Mouse (Mus musculus) gonadal fat pad, adult 2 months (tissue): ENCODE measurements around the gene Actr10. TPM values are rescaled to one million over a fixed set of nuclear protein-coding genes. Genes with fewer than 3 reads are reported as not detected.
A peak's percentile ranks its signal among the peaks of the same experiment; 100 is the strongest.

Experiments used
- DNase-seq: peaks from one replicate; pipeline ENCODE4 v3.0.0-alpha.2; 2012; ENCODE audit warnings: low read depth
- polyA plus RNA-seq: library from polyadenylated mRNA; depleted of rRNA; stranded (reverse); fragments of >200 nt; gene quantifications from 2 replicates; pipeline ENCODE4 v1.2.3, GENCODE M21; 2012; rRNA removed

The Actr10 gene
- polyA plus RNA-seq, result 40.0 and 40.4 TPM in 2 replicates

- DNase-seq, result no peak
Observed at GRCm38 (mm10) chr12:70937571-70938384, at the start of gene Actr10. Actr10 (plus strand) TSS chr12:70937857.

- no peak for DNase-seq
Observed at GRCm38 (mm10) chr12:70890405-70890804, 47.3 kb upstream of the Actr10 start.

- no peak for DNase-seq
Observed at GRCm38 (mm10) chr12:70890874-70891470, 46.7 kb upstream of the Actr10 start.

- no peak for DNase-seq
Observed at GRCm38 (mm10) chr12:70895275-70895674, 42.4 kb upstream of the Actr10 start.

- DNase-seq, result no peak
Observed at GRCm38 (mm10) chr12:70896068-70896467, 41.6 kb upstream of the Actr10 start.

- no peak for DNase-seq
Observed at GRCm38 (mm10) chr12:70897434-70897833, 40.2 kb upstream of the Actr10 start.

GRCm38 (mm10) chr12:70898450-70898849 is 39.2 kb upstream of the Actr10 start:
- DNase-seq, result no peak

- no peak for DNase-seq
Observed at GRCm38 (mm10) chr12:70904471-70904870, 33.2 kb upstream of the Actr10 start.

- peak; percentile 58 for DNase-seq
Observed at GRCm38 (mm10) chr12:70906867-70907266, 30.8 kb upstream of the Actr10 start.

- DNase-seq, result no peak
Observed at GRCm38 (mm10) chr12:70907651-70908050, 30.0 kb upstream of the Actr10 start.

GRCm38 (mm10) chr12:70908076-70908475 is 29.6 kb upstream of the Actr10 start:
- no peak for DNase-seq

- peak; percentile 47 for DNase-seq
Observed at GRCm38 (mm10) chr12:70910241-70910720, 27.4 kb upstream of the Actr10 start.

GRCm38 (mm10) chr12:70911029-70911428 is 26.6 kb upstream of the Actr10 start:
- DNase-seq, result peak; percentile 28

- DNase-seq, result no peak
Observed at GRCm38 (mm10) chr12:70911676-70912379, 25.8 kb upstream of the Actr10 start.

- DNase-seq, result peak; percentile 31
Observed at GRCm38 (mm10) chr12:70913429-70913828, 24.2 kb upstream of the Actr10 start.

- no peak for DNase-seq
Observed at GRCm38 (mm10) chr12:70914387-70914786, 23.3 kb upstream of the Actr10 start.

GRCm38 (mm10) chr12:70929781-70930180 is 7.9 kb upstream of the Actr10 start:
- no peak for DNase-seq

- no peak for DNase-seq
Observed at GRCm38 (mm10) chr12:70937150-70937549, 507 bp upstream of the Actr10 start.

GRCm38 (mm10) chr12:70940806-70941205 is 3.1 kb downstream of the Actr10 start:
- no peak for DNase-seq

- no peak for DNase-seq
Observed at GRCm38 (mm10) chr12:70944181-70944580, 6.5 kb downstream of the Actr10 start.

- no peak for DNase-seq
Observed at GRCm38 (mm10) chr12:70946585-70947256, 9.1 kb downstream of the Actr10 start.

GRCm38 (mm10) chr12:70958640-70959039 is 21.0 kb downstream of the Actr10 start:
- DNase-seq, result no peak
